Comparison of ENCODE assay signal across 9 mouse cellular contexts in the genomic region with DNA sequence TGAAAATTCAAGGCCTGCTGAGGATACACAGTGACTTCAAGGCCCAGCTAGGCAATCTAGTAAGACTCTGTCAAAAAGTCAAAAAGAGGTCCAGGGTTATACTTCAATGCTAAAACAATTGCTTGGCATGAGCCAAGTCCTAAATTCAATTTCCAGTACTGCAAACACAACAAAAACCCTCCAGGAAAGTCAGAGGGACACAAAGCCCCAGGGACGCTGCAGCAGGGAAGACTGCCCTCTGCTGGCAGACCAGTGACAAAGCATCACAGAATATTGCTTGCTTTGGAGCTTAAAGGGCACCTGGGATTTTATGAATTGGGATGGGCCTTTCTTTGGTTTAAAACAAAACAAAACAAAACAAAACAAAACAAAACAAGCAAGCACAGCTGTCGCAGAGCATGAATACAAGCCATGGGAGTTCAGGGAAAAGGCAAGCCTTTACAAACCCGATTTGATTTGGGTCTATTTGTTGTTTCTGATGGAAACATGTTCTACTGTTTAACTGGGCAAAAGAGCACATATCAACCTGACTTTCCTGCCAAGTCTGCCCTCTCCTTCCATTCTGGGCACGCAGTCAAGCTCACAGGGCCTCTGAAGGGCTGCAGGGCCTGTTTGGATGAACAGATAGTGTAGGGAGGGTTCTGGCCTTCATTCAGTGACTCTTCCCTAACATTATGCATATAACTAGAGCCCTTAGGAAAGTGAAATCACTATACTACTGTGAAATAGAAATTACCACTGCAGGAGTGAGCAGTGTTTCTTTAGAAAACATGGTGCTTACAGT. TPM values are rescaled to one million over a fixed set of nuclear protein-coding genes. Genes with fewer than 3 reads are reported as not detected.
A peak's percentile ranks its signal among the peaks of the same experiment; 100 is the strongest.
DNase-seq lines count a peak whose midpoint lies in the region; ATAC-seq lines count a peak whose summit lies in the region.
"Had no signal": no experiment of that assay in that cellular context is flagged by ENCODE, and none has a peak within 500 bp of the region (broad histone marks: within the 10 kb centered on the region; RNA-seq: fewer than 3 reads in every experiment).

No protein-coding gene starts in this region.

- ATAC-seq in liver, embryonic 12.5 days, result no peak
- ATAC-seq in erythroid progenitor cell, adult 5-6 weeks (replicated peaks; ENCODE audit: low FRiP score, poor library complexity, severe bottlenecking), result peak; percentile 80; the same call in 1 of the 2 replicates
- peak; percentile 77 for ATAC-seq in megakaryocyte, adult 5-6 weeks (ENCODE audit: poor library complexity, severe bottlenecking)

- 44% methylated on average over 4 of the region's 4 CpGs for WGBS in liver, embryonic 12.5 days (ENCODE audit: insufficient replicate concordance)

- no peak overlapping the region for H3K27ac ChIP-seq in liver, embryonic 12.5 days
- H3K27ac ChIP-seq: midbrain, embryonic 12.5 days had no signal

- H3K9ac ChIP-seq in liver, embryonic 12.5 days, result no peak overlapping the region
- H3K9ac ChIP-seq: midbrain, embryonic 12.5 days had no signal

- no peaks in the 10 kb centered on the region for H3K9me3 ChIP-seq in liver, embryonic 12.5 days (replicated peaks)
- H3K9me3 ChIP-seq: midbrain, embryonic 12.5 days had no signal

- no peaks in the 10 kb centered on the region for H3K27me3 ChIP-seq in liver, embryonic 12.5 days (replicated peaks)

- H3K4me1 ChIP-seq in liver, embryonic 12.5 days, result no peaks in the 10 kb centered on the region
- H3K4me1 ChIP-seq: midbrain, embryonic 12.5 days had no signal

- peak; percentile 16 for DNase-seq in cerebellum, adult 8-10 months
- no peak for DNase-seq in cerebellum, adult 11-12 months
- peak; percentile 23 for DNase-seq in liver
- peak; percentile 35 for DNase-seq in ZHBTc4 (ENCODE audit: low read depth, low spot score)
- no peak for DNase-seq in frontal cortex, postnatal 25 days (ENCODE audit: low spot score in 2 of 2)

- H3K4me3 ChIP-seq in liver, embryonic 12.5 days, result no peak overlapping the region
- H3K4me3 ChIP-seq: midbrain, embryonic 12.5 days had no signal

- peaks cover 12% of the 10 kb centered on the region for H3K36me3 ChIP-seq in liver, embryonic 12.5 days

- no peak overlapping the region for H3K4me2 ChIP-seq in liver, embryonic 12.5 days
- H3K4me2 ChIP-seq: midbrain, embryonic 12.5 days had no signal

RNA-seq across cellular contexts. Expression of a gene that starts 16.3 kb away (rescaled TPM):
- polyA plus RNA-seq in liver, embryonic 12.5 days (2016; fragmentation: Nextera tagmentation; extraction: Ambion mirVana), result 18.4 and 19.0 TPM in 2 replicates
- total RNA-seq in erythroid progenitor cell, adult 5-6 weeks (2015; ENCODE audit: low replicate concordance), result 15.1 and 22.6 TPM in 2 replicates
- 25.9 and 33.9 TPM in 2 replicates for total RNA-seq in erythroid progenitor cell, adult 5-6 weeks (2017; ENCODE audit: low replicate concordance)
- total RNA-seq in megakaryocyte, adult 5-6 weeks (2015), result 50.8 and 54.7 TPM in 2 replicates
- total RNA-seq in megakaryocyte, adult 5-6 weeks (2017), result 73.8 and 79.4 TPM in 2 replicates

RNA-seq across cellular contexts. Expression of a gene that starts 29.1 kb away (rescaled TPM):
- polyA plus RNA-seq in liver, embryonic 12.5 days (2016; fragmentation: Nextera tagmentation; extraction: Ambion mirVana), result 47.0 and 54.7 TPM in 2 replicates
- 14.8 and 44.4 TPM in 2 replicates for total RNA-seq in erythroid progenitor cell, adult 5-6 weeks (2015; ENCODE audit: low replicate concordance)
- 13.8 and 15.8 TPM in 2 replicates for total RNA-seq in erythroid progenitor cell, adult 5-6 weeks (2017; ENCODE audit: low replicate concordance)
- 172 and 190 TPM in 2 replicates for total RNA-seq in megakaryocyte, adult 5-6 weeks (2015)
- 87.4 and 88.7 TPM in 2 replicates for total RNA-seq in megakaryocyte, adult 5-6 weeks (2017)

RNA-seq across cellular contexts. Expression of a gene that starts 42.7 kb away (rescaled TPM):
- polyA plus RNA-seq in liver, embryonic 12.5 days (2016; fragmentation: Nextera tagmentation; extraction: Ambion mirVana), result 11.1 and 13.0 TPM in 2 replicates
- 5.4 and 8.3 TPM in 2 replicates for total RNA-seq in erythroid progenitor cell, adult 5-6 weeks (2015; ENCODE audit: low replicate concordance)
- 8.2 and 10.3 TPM in 2 replicates for total RNA-seq in erythroid progenitor cell, adult 5-6 weeks (2017; ENCODE audit: low replicate concordance)
- 18.4 and 22.7 TPM in 2 replicates for total RNA-seq in megakaryocyte, adult 5-6 weeks (2015)
- total RNA-seq in megakaryocyte, adult 5-6 weeks (2017), result 30.8 and 34.1 TPM in 2 replicates

Comparison
In these comparisons a context has a peak if more than half of its experiments do, and no peak if none do; other contexts are left out.
1. DNase-seq: peak in cerebellum, adult 8-10 months (single experiment), liver (single experiment) and ZHBTc4 (single experiment); none in cerebellum, adult 11-12 months (single experiment) and frontal cortex, postnatal 25 days (0 of 2).